Comparison of ENCODE assay signal across 25 mouse cellular contexts in genomic region chr5:108465131-108465891, GRCm38 (mm10). TPM values are rescaled to one million over a fixed set of nuclear protein-coding genes. Genes with fewer than 3 reads are reported as not detected.
DNase-seq lines count a peak whose midpoint lies in the region; ATAC-seq and TF ChIP-seq lines count a peak whose summit lies in the region.
"Had no signal": no experiment of that assay in that cellular context is flagged by ENCODE, and none has a peak within 500 bp of the region (broad histone marks: within the 10 kb centered on the region; RNA-seq: fewer than 3 reads in every experiment).

No protein-coding gene starts in this region.

- no peaks in the 10 kb centered on the region for H3K27me3 ChIP-seq in erythroblast, embryonic 14.5 days (ENCODE audit: control insufficient read depth)
- H3K27me3 ChIP-seq in MEL (ENCODE audit: control insufficient read depth in 1 of 2, insufficient read depth in 2 of 2, low read length in 2 of 2) = no peaks in the 10 kb centered on the region
- no peaks in the 10 kb centered on the region for H3K27me3 ChIP-seq in liver, embryonic 11.5 days (replicated peaks; ENCODE audit: control insufficient read depth, insufficient read depth, low read length)
- no peaks in the 10 kb centered on the region for H3K27me3 ChIP-seq in liver, postnatal 0 days (ENCODE audit: insufficient read depth, low read length)
- H3K27me3 ChIP-seq: forebrain, embryonic 13.5 days; heart, embryonic 15.5 days; stomach, embryonic 15.5 days had no signal

- 47% methylated on average over 6 of the region's 6 CpGs for WGBS in liver, embryonic 11.5 days
- 58% methylated on average over 6 of the region's 6 CpGs for WGBS in liver, postnatal 0 days (ENCODE audit: insufficient replicate concordance)

- H3K36me3 ChIP-seq in erythroblast, embryonic 14.5 days (ENCODE audit: control insufficient read depth) = peaks cover 36% of the 10 kb centered on the region
- peaks cover 2 to 51% of the 10 kb centered on the region in 2 experiments; a peak in 2 of 4 replicates for H3K36me3 ChIP-seq in MEL (ENCODE audit: control insufficient read depth in 1 of 2, insufficient read depth in 2 of 2, low read length in 2 of 2)
- H3K36me3 ChIP-seq in liver, embryonic 11.5 days (ENCODE audit: control insufficient read depth, insufficient read depth, low read length) = no peaks in the 10 kb centered on the region
- H3K36me3 ChIP-seq in liver, postnatal 0 days (replicated peaks; ENCODE audit: insufficient read depth, low read length) = 0 out of 2 replicates have a peak, but pooled peaks cover 2% of the 10 kb centered on the region
- H3K36me3 ChIP-seq: heart, embryonic 15.5 days; stomach, embryonic 15.5 days had no signal

- H3K9ac ChIP-seq in MEL (ENCODE audit: control insufficient read depth, low read depth, low read length, poor library complexity, severe bottlenecking) = no peak overlapping the region; the same call in 1 of the 2 replicates
- H3K9ac ChIP-seq in liver, embryonic 11.5 days (ENCODE audit: low read depth, low read length) = peak overlapping the region; percentile 64
- peak overlapping the region; percentile 6; the same call in 1 of the 2 replicates for H3K9ac ChIP-seq in liver, postnatal 0 days (replicated peaks)
- H3K9ac ChIP-seq: heart, embryonic 15.5 days; hindbrain, embryonic 14.5 days; stomach, embryonic 15.5 days had no signal

- no peak for ATAC-seq in erythroblast, adult 5-6 weeks (replicated peaks; ENCODE audit: low FRiP score, poor library complexity, severe bottlenecking)
- ATAC-seq in liver, embryonic 11.5 days (replicated peaks; ENCODE audit: low FRiP score) = peak; percentile 37; the same call in 1 of the 2 replicates
- no peak for ATAC-seq in liver, postnatal 0 days
- ATAC-seq in erythroid progenitor cell, adult 5-6 weeks (replicated peaks; ENCODE audit: low FRiP score, poor library complexity, severe bottlenecking) = no peak
- ATAC-seq: forebrain, embryonic 13.5 days; inflammation-experienced regulatory T-cells, adult 6 months had no signal

- TF ChIP-seq RAD21 in MEL (IDR thresholded peaks at IDR 0.05; ENCODE audit: low read depth, low read length) = no peak

- peak; percentile 46 to 71 for TF ChIP-seq EP300 in MEL (IDR thresholded peaks at IDR 0.05; ENCODE audit: low read depth in 1 of 2, low read length in 2 of 2)
- TF ChIP-seq EP300 in liver, postnatal 0 days (IDR thresholded peaks at IDR 0.05; ENCODE audit: low read depth) = peak; percentile 53; the same call in 1 of the 2 replicates

- H3K27ac ChIP-seq in MEL (ENCODE audit: control insufficient read depth, low read depth, low read length) = peak overlapping the region; percentile 87
- H3K27ac ChIP-seq in liver, embryonic 11.5 days (ENCODE audit: low read depth, low read length) = peak overlapping the region; percentile 90
- H3K27ac ChIP-seq in liver, postnatal 0 days (ENCODE audit: low read depth) = peak overlapping the region; percentile 59
- H3K27ac ChIP-seq: forebrain, embryonic 13.5 days; heart, embryonic 15.5 days; hindbrain, embryonic 14.5 days; stomach, embryonic 15.5 days had no signal

- peak overlapping the region; percentile 36 for H3K4me3 ChIP-seq in erythroblast, embryonic 14.5 days (replicated peaks)
- no peak overlapping the region for H3K4me3 ChIP-seq in MEL (ENCODE audit: control insufficient read depth in 1 of 2, insufficient read depth in 1 of 2, low read depth in 2 of 2, low read length in 2 of 2)
- H3K4me3 ChIP-seq in liver, embryonic 11.5 days (ENCODE audit: low read depth, low read length) = 0 out of 2 replicates have a peak overlapping the region, but pooled peaks have one; percentile 98
- no peak overlapping the region for H3K4me3 ChIP-seq in liver, postnatal 0 days (ENCODE audit: low read depth, low read length)
- H3K4me3 ChIP-seq: forebrain, embryonic 13.5 days; heart, embryonic 15.5 days; myocyte; stomach, embryonic 15.5 days had no signal

- peak; percentile 72 for DNase-seq in MEL (ENCODE audit: low read depth, low spot score)
- DNase-seq in liver, embryonic 11.5 days (ENCODE audit: low spot score) = no peak
- DNase-seq in liver, postnatal 0 days = no peak
- DNase-seq in ovary, postnatal 10 days (ENCODE audit: low spot score) = no peak
- DNase-seq: adrenal gland, postnatal 14 days; cerebellum, adult 11 months; cerebellum, postnatal 10 days; gastrocnemius, postnatal 10 days; heart, postnatal 4 days; kidney, adult 18-20 months; layer of hippocampus, postnatal 36 days; lung, adult 2 months; lung, postnatal 14 days; midbrain, embryonic 14.5 days; thymus, postnatal 25 days had no signal

- H3K4me2 ChIP-seq in liver, embryonic 11.5 days = peak overlapping the region; percentile 96
- peak overlapping the region; percentile 78 for H3K4me2 ChIP-seq in liver, postnatal 0 days (ENCODE audit: low read depth, low read length)
- H3K4me2 ChIP-seq: stomach, embryonic 15.5 days had no signal

- TF ChIP-seq POLR2A in MEL (IDR thresholded peaks at IDR 0.05; ENCODE audit: control insufficient read depth in 1 of 2, insufficient read depth in 1 of 2, low read depth in 1 of 2, low read length in 2 of 2, poor library complexity in 1 of 2) = no peak

- H3K4me1 ChIP-seq in erythroblast, embryonic 14.5 days (ENCODE audit: control insufficient read depth) = peaks cover 85% of the 10 kb centered on the region
- H3K4me1 ChIP-seq in MEL (ENCODE audit: control insufficient read depth in 1 of 2, insufficient read depth in 2 of 2, low read length in 2 of 2) = peaks cover 37% of the 10 kb centered on the region in 2 experiments
- peaks cover 55% of the 10 kb centered on the region for H3K4me1 ChIP-seq in liver, embryonic 11.5 days (replicated peaks; ENCODE audit: control insufficient read depth, insufficient read depth, low read length)
- peaks cover 55% of the 10 kb centered on the region for H3K4me1 ChIP-seq in liver, postnatal 0 days (ENCODE audit: insufficient read depth)

- no peak for TF ChIP-seq CTCF in MEL (IDR thresholded peaks at IDR 0.05 in 2 of 3, conservative IDR thresholded peaks at IDR 0.05 in 1 of 3; ENCODE audit: control insufficient read depth in 1 of 3, insufficient read depth in 1 of 3, low read depth in 2 of 3, low read length in 3 of 3, poor library complexity in 1 of 3, severe bottlenecking in 1 of 3)
- TF ChIP-seq CTCF in liver, postnatal 0 days (IDR thresholded peaks at IDR 0.05; ENCODE audit: low read depth) = no peak

- H3K79me2 ChIP-seq in MEL (ENCODE audit: control insufficient read depth, insufficient read depth, low read length, poor library complexity) = peaks cover 54% of the 10 kb centered on the region

- no peaks in the 10 kb centered on the region for H3K9me3 ChIP-seq in erythroblast, embryonic 14.5 days (ENCODE audit: control insufficient read depth, low read length)
- no peaks in the 10 kb centered on the region for H3K9me3 ChIP-seq in MEL (replicated peaks; ENCODE audit: insufficient read depth, low read length)
- H3K9me3 ChIP-seq in liver, embryonic 11.5 days (ENCODE audit: control insufficient read depth, low read length) = no peaks in the 10 kb centered on the region
- no peaks in the 10 kb centered on the region for H3K9me3 ChIP-seq in liver, postnatal 0 days (ENCODE audit: low read length)
- H3K9me3 ChIP-seq: forebrain, embryonic 13.5 days; heart, embryonic 15.5 days; stomach, embryonic 15.5 days had no signal

TF ChIP-seq in MEL, 35 proteins besides CTCF, POLR2A, EP300 and RAD21 (continues in another document):
- no peak for TF ChIP-seq TBP (IDR thresholded peaks at IDR 0.05; ENCODE audit: low read depth, low read length)
- TF ChIP-seq USF2 (IDR thresholded peaks at IDR 0.05; ENCODE audit: borderline replicate concordance in 1 of 2, insufficient read depth in 1 of 2, low read depth in 1 of 2, low read length in 2 of 2) = no peak
- no peak for TF ChIP-seq JUND (IDR thresholded peaks at IDR 0.05; ENCODE audit: low read depth, low read length)

RNA-seq across cellular contexts. Expression of gene Pcgf3, which starts 4.3 kb away (rescaled TPM):
- 0.36 and 0.60 TPM in 2 replicates for polyA plus RNA-seq in erythroblast, embryonic 14.5 days (2012)
- 2.5 and 10.9 TPM in 2 replicates for total RNA-seq in erythroblast, adult 5-6 weeks (2015; ENCODE audit: low replicate concordance)
- 2.6 and 7.7 TPM in 2 replicates for total RNA-seq in erythroblast, adult 5-6 weeks (2017; ENCODE audit: low replicate concordance)
- total RNA-seq in MEL (2012; rRNA removed) = 7.3 and 7.4 TPM in 2 replicates
- 10 to 100 TPM in 1 of 2 experiments, not detected in 1; 26.4 TPM for polyA plus RNA-seq in MEL (2012; ENCODE audit: insufficient read depth in 1 of 2, insufficient read length in 2 of 2, low read depth in 1 of 2, low replicate concordance in 2 of 2, missing spikeins in 1 of 2)
- 17.6 and 19.6 TPM in 2 replicates for polyA plus RNA-seq in liver, embryonic 11.5 days (2014; fragmentation: Nextera tagmentation; extraction: Ambion mirVana)
- 3.8 and 5.0 TPM in 2 replicates for polyA plus RNA-seq in liver, postnatal 0 days (2015; fragmentation: Nextera tagmentation; extraction: Ambion mirVana)
- total RNA-seq in erythroid progenitor cell, adult 5-6 weeks (2015; ENCODE audit: low replicate concordance) = 17.2 and 21.3 TPM in 2 replicates
- total RNA-seq in erythroid progenitor cell, adult 5-6 weeks (2017; ENCODE audit: low replicate concordance) = 9.0 and 10.4 TPM in 2 replicates

RNA-seq across cellular contexts. Expression of gene Mfsd7a, which starts 16.6 kb away (rescaled TPM):
- not detected in 2 replicates for polyA plus RNA-seq in erythroblast, embryonic 14.5 days (2012)
- total RNA-seq in erythroblast, adult 5-6 weeks (2015; ENCODE audit: low replicate concordance) = 1.0 and 1.5 TPM in 2 replicates
- 0.43 TPM in 1 of 2 replicates, not detected in the other for total RNA-seq in erythroblast, adult 5-6 weeks (2017; ENCODE audit: low replicate concordance)
- not detected in 2 replicates for total RNA-seq in MEL (2012; rRNA removed)
- polyA plus RNA-seq in MEL (2012; ENCODE audit: insufficient read depth in 1 of 2, insufficient read length in 2 of 2, low read depth in 1 of 2, low replicate concordance in 2 of 2, missing spikeins in 1 of 2) = not detected
- 0.12 TPM in 1 of 2 replicates, not detected in the other for polyA plus RNA-seq in liver, embryonic 11.5 days (2014; fragmentation: Nextera tagmentation; extraction: Ambion mirVana)
- polyA plus RNA-seq in liver, postnatal 0 days (2015; fragmentation: Nextera tagmentation; extraction: Ambion mirVana) = 0.30 and 0.41 TPM in 2 replicates
- total RNA-seq in erythroid progenitor cell, adult 5-6 weeks (2015; ENCODE audit: low replicate concordance) = not detected in 2 replicates
- 1.0 TPM in 1 of 2 replicates, not detected in the other for total RNA-seq in erythroid progenitor cell, adult 5-6 weeks (2017; ENCODE audit: low replicate concordance)
- polyA plus RNA-seq: inflammation-experienced regulatory T-cells, adult 6 months; midbrain, embryonic 14.5 days; neural tube, embryonic 14.5 days had no signal

RNA-seq across cellular contexts. Expression of gene Atp5k, which starts 31.1 kb away (rescaled TPM):
- 22.6 and 24.2 TPM in 2 replicates for polyA plus RNA-seq in erythroblast, embryonic 14.5 days (2012)
- total RNA-seq in erythroblast, adult 5-6 weeks (2015; ENCODE audit: low replicate concordance) = 69.9 and 81.5 TPM in 2 replicates
- 31.2 and 92.7 TPM in 2 replicates for total RNA-seq in erythroblast, adult 5-6 weeks (2017; ENCODE audit: low replicate concordance)
- 793 and 801 TPM in 2 replicates for total RNA-seq in MEL (2012; rRNA removed)
- 100 to 1,000 TPM in 1 of 2 experiments, not detected in 1; 329 TPM for polyA plus RNA-seq in MEL (2012; ENCODE audit: insufficient read depth in 1 of 2, insufficient read length in 2 of 2, low read depth in 1 of 2, low replicate concordance in 2 of 2, missing spikeins in 1 of 2)
- polyA plus RNA-seq in liver, embryonic 11.5 days (2014; fragmentation: Nextera tagmentation; extraction: Ambion mirVana) = 419 and 473 TPM in 2 replicates
- polyA plus RNA-seq in liver, postnatal 0 days (2015; fragmentation: Nextera tagmentation; extraction: Ambion mirVana) = 411 and 430 TPM in 2 replicates
- total RNA-seq in erythroid progenitor cell, adult 5-6 weeks (2015; ENCODE audit: low replicate concordance) = 82.6 and 126 TPM in 2 replicates
- 60.6 and 96.3 TPM in 2 replicates for total RNA-seq in erythroid progenitor cell, adult 5-6 weeks (2017; ENCODE audit: low replicate concordance)

Comparison
In these comparisons a context has a peak if more than half of its experiments do, and no peak if none do; other contexts are left out.
1. H3K4me3 ChIP-seq: peak in erythroblast, embryonic 14.5 days (single experiment) and liver, embryonic 11.5 days (single experiment); none in MEL (0 of 2) and liver, postnatal 0 days (single experiment).
2. Peak in every context shown above with its lines, with median percentiles within 50 percentile points of each other: H3K27ac ChIP-seq.